In the genomic region with DNA sequence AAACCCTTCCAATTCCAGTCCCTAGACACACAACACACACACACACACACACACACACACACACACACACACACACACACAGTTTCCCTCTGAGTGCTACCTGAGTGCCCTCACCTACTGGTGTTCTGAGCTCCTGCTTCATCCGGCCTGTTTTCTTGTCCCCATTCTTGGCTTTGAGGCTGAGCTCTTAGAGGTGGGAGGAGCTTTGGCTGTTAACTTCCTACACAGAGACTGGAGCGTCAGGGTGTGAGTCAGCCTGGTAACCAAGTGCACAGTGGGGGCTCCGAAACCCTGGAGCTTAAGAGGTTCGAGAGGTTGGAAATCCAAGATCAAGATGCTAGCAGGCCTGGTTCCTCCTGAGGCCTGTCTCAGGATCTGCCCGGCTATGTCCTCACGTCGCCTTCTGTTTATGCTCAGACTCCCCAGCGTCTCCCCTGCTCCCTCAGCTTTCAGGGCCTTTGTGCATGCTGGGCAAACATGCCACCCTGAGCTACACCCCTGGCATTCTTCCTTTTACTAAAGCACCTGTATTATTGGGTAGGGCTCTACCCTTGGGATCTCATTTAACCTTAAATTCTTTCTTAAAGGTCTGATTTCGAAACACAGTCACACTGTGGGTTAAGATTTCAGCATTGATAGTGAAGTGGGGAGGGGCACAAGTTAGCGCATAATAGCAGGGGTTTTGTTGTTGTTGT, we compare ENCODE assay signal across 8 mouse cellular contexts. TPM values are rescaled to one million over a fixed set of nuclear protein-coding genes. Genes with fewer than 3 reads are reported as not detected.
A peak's percentile ranks its signal among the peaks of the same experiment; 100 is the strongest.
DNase-seq lines count a peak whose midpoint lies in the region; ATAC-seq and TF ChIP-seq lines count a peak whose summit lies in the region.

No protein-coding gene starts in this region.

- H3ac ChIP-seq in myocyte (ENCODE audit: control insufficient read depth, insufficient read length): no peak overlapping the region

- no peaks in the 10 kb centered on the region for H3K27me3 ChIP-seq in myocyte (ENCODE audit: control insufficient read depth, insufficient read depth, insufficient read length)

- peak; percentile 90 for ATAC-seq in activated CD4-positive, CD25-positive, alpha-beta regulatory T cell, adult 4 months

- TF ChIP-seq POLR2A in myocyte (IDR thresholded peaks at IDR 0.05; ENCODE audit: insufficient read length, low read depth): no peak

- peak; percentile 18 to 52 for DNase-seq in layer of hippocampus, adult 18-20 months (ENCODE audit: low spot score in 2 of 2)
- DNase-seq in layer of hippocampus, postnatal 10 days (ENCODE audit: low spot score in 2 of 2): no peak
- peak; percentile 38 to 74 for DNase-seq in frontal cortex, adult 2 months (ENCODE audit: extremely low spot score in 1 of 2, low spot score in 1 of 2)
- DNase-seq in embryo, embryonic 9.5 days (ENCODE audit: extremely low spot score): no peak
- no peak for DNase-seq in yolk sac, embryonic 10.5 days (ENCODE audit: low spot score)
- no peak for DNase-seq in testis, postnatal 14 days (ENCODE audit: low spot score)

- no peaks in the 10 kb centered on the region for H3K36me3 ChIP-seq in myocyte (ENCODE audit: control insufficient read depth, insufficient read depth)

- H3K4me3 ChIP-seq in myocyte: no peak overlapping the region

- no peaks in the 10 kb centered on the region for H3K79me2 ChIP-seq in myocyte (ENCODE audit: control insufficient read depth, insufficient read depth)

- peak overlapping the region; percentile 34 for H3K4me2 ChIP-seq in myocyte (ENCODE audit: low read depth)

TF ChIP-seq in myocyte, 11 proteins besides CTCF, POLR2A, EP300 and RAD21:
- TF ChIP-seq REST (IDR thresholded peaks at IDR 0.05; ENCODE audit: insufficient read depth, insufficient read length): no peak

RNA-seq across cellular contexts. Expression of gene Rab15, which starts 45.0 kb away (rescaled TPM):
- 100 to 1,000 TPM; 187 to 197 TPM for total RNA-seq in layer of hippocampus, adult 18-20 months (2021)
- total RNA-seq in layer of hippocampus, postnatal 10 days (2021): 100 to 1,000 TPM; 111 to 131 TPM
- not detected for polyA plus RNA-seq in activated CD4-positive, CD25-positive, alpha-beta regulatory T cell, adult 4 months (2017; shearing (Covaris generic))
- 153 and 156 TPM in 2 replicates for polyA plus RNA-seq in frontal cortex, adult 2 months (2012; rRNA removed)
- 0.13 TPM for polyA plus RNA-seq in myocyte (2012; fragmentation: generic; extraction: Trizol)

Comparison
In these comparisons a context has a peak if more than half of its experiments do, and no peak if none do; other contexts are left out.
1. DNase-seq: peak in layer of hippocampus, adult 18-20 months (2 of 2) and frontal cortex, adult 2 months (2 of 2); none in layer of hippocampus, postnatal 10 days (0 of 2), embryo, embryonic 9.5 days (single experiment), yolk sac, embryonic 10.5 days (single experiment) and testis, postnatal 14 days (single experiment).
2. RNA of gene Rab15, which starts 45.0 kb away (polyA plus RNA-seq): 153 to 156 TPM in frontal cortex, adult 2 months; not detected in activated CD4-positive, CD25-positive, alpha-beta regulatory T cell, adult 4 months and 0.13 TPM in myocyte (single experiment); every median in the first group is over 100 times any median in the second.